Mouse (Mus musculus) hindbrain, embryonic 16.5 days (tissue): ENCODE results near the gene Aldh3b2. TPM values are rescaled to one million over a fixed set of nuclear protein-coding genes. Genes with fewer than 3 reads are reported as not detected.

Experiments
- ATAC-seq: fragments of 200-750 bp; cut with Nextera tagmentation; 2 replicates; pipeline ENCODE4 v1.8.0; 2017; ENCODE audit warnings: moderate TSS enrichment, moderate library complexity
- H3K27ac ChIP-seq: fragments of 300-500 bp; sonication (generic); 2 replicates; pipeline ENCODE4 v1.5.1; 2014; ENCODE audit warnings: low read depth, mild to moderate bottlenecking, control low read depth, low read length, moderate library complexity
- H3K27me3 ChIP-seq: fragments of 300-500 bp; sonication (generic); replicated peaks from 2 replicates; pipeline ENCODE4 v1.6.1; 2014; ENCODE audit warnings: low read length; ENCODE audit not compliant: control insufficient read depth, insufficient read depth
- H3K36me3 ChIP-seq: fragments of 300-500 bp; sonication (generic); 2 replicates; pipeline ENCODE4 v1.6.1; 2014; ENCODE audit warnings: mild to moderate bottlenecking, low read length, moderate library complexity, mixed read lengths; ENCODE audit not compliant: control insufficient read depth, insufficient read depth
- H3K4me1 ChIP-seq: fragments of 300-500 bp; sonication (generic); 2 replicates; pipeline ENCODE4 v1.6.1; 2014; ENCODE audit warnings: low read depth, low read length; ENCODE audit not compliant: control insufficient read depth, insufficient read depth
- H3K4me2 ChIP-seq: fragments of 300-500 bp; sonication (generic); 2 replicates; pipeline ENCODE4 v1.6.1; 2014; ENCODE audit warnings: mild to moderate bottlenecking, low read length, control low read depth, moderate library complexity
- H3K4me3 ChIP-seq: fragments of 300-500 bp; sonication (generic); 2 replicates; pipeline ENCODE4 v1.5.1; 2014; ENCODE audit warnings: mild to moderate bottlenecking, low read length, control low read depth, moderate library complexity
- H3K9ac ChIP-seq: fragments of 300-500 bp; sonication (generic); 2 replicates; pipeline ENCODE4 v1.6.1; 2014; ENCODE audit warnings: low read depth, mild to moderate bottlenecking, control low read depth, low read length, moderate library complexity
- H3K9me3 ChIP-seq: fragments of 300-500 bp; sonication (generic); 2 replicates; pipeline ENCODE4 v1.6.1; 2014; ENCODE audit warnings: mild to moderate bottlenecking, low read length, moderate library complexity; ENCODE audit not compliant: control insufficient read depth
- WGBS: fragments of 180-500 bp; shearing (Covaris S2); extraction: QIAGEN DNeasy Blood & Tissue Kit; methylation state at CpG from one replicate; pipeline ENCODE4 v1.1.7; 2014; 5-methylcytosine and 5-hydroxymethylcytosine counted together
- polyA plus RNA-seq: library from polyadenylated mRNA; unstranded; fragments of >200 nt; fragmentation: Nextera tagmentation; extraction: Ambion mirVana; gene quantifications from 2 replicates; pipeline ENCODE4 v1.2.1, GENCODE M21; 2015

The Aldh3b2 gene
- polyA plus RNA-seq, 1 experiment from 2014 or later = 0.66 TPM

DNA sequence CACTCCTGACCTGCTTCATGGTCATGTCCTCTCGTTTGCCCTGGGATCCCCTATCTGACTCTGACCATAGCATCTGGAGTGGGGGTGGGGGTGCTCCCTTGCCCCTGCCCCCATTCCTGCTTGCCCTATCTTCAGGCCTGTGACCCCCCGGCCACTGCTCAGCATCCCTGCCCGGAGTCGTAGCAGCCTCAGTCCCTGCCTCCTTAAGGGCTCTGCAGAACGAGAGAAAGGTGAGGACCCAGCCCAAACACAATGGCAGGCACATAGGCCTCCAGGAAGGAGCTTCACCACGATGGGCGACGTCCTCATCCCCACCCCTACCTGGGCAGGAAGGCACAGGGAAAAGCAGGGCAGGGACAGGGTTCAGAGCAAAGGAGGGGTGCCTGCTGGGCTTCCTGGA is 26.2 kb downstream of the Aldh3b2 start:
- H3K27me3 ChIP-seq = no peaks in the 10 kb centered on the region
- H3K36me3 ChIP-seq = no peaks in the 10 kb centered on the region
- peaks cover 9% of the 10 kb centered on the region for H3K4me1 ChIP-seq
- no peak overlapping the region for H3K9ac ChIP-seq
- H3K4me3 ChIP-seq = no peak overlapping the region
- no peak overlapping the region for H3K4me2 ChIP-seq
- H3K27ac ChIP-seq = no peak overlapping the region
- no peaks in the 10 kb centered on the region for H3K9me3 ChIP-seq
- WGBS = 79% methylated on average over 8 of the region's 8 CpGs
- no peak for ATAC-seq

DNA sequence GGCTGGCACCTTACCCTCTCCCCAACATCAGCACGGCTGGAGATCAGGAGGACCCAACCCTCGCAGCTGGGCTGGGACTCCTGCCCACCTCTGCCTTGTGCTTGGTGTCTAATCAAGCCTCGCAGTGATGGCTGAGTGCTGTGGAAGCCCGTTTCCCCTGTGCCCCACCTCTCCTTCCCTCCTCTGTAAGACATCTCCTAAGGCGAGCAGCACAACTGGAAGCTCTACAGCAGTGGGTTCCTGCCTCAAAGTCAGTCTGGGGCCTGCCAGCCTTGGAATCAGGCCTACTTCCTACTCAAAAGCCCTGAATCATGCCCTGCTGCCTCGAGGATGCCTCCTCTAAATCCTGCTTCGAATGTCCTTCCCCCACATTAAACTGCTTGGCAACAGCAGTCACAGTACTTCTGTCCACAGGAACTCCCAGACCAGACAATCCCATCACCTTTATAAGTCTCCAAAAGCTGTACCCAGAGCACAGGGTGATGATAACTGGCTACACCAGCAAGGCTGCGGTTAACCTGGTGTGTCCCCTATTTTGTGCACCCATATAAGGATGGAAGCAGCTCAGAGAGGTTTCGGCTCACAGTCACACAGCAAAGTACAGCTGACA is 27.1 kb downstream of the Aldh3b2 start:
- no peak for ATAC-seq
- peaks cover 9% of the 10 kb centered on the region for H3K4me1 ChIP-seq
- no peaks in the 10 kb centered on the region for H3K36me3 ChIP-seq
- H3K27ac ChIP-seq = no peak overlapping the region
- no peak overlapping the region for H3K4me2 ChIP-seq
- no peak overlapping the region for H3K9ac ChIP-seq
- H3K27me3 ChIP-seq = no peaks in the 10 kb centered on the region
- H3K4me3 ChIP-seq = no peak overlapping the region
- 85% methylated on average over 9 of the region's 9 CpGs for WGBS
- H3K9me3 ChIP-seq = no peaks in the 10 kb centered on the region

DNA sequence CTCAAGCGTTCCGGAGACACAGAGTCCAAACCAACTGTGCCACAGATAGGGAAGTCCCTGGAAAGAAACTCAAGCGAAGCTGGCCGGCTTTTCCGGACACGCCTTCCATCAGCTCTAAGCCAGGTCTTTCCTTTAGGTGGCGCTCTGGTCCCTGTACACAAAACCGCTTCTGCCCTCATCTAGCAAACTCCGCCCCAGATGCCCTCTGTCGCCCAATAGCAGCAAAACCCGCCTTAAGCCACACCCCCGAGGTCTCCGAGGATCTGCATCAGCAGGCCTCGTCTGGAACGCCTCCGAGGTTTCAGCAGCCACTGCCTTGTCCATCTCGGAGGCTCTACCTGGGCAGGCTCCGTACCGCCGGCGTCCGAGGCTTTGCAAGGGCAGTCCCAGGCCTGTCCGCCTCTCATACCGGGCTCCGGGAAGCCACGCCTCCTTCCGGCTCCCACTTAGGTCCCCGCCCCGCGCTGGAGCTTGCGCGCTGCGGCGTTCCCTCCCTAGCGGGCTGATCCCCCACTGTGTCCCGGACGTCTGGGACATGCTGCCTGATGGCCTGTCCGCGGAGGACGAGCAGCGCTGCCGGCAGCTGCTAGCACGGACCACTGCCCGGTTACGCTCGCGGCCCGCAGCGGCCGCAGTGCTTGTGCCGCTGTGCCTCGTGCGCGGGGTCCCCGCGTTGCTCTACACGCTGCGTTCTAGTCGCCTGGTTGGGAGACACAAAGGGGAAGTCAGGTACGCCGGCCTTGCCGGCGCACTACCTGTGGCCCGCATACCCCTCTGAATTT is 28.2 kb downstream of the Aldh3b2 start, which contains the start of the genes Nudt8 and Gm49405:
Gene Nudt8 (plus strand): TSS at position 462 of the 782 bp plus-strand sequence.
Gene Gm49405 (plus strand): TSS at position 508 of the 782 bp plus-strand sequence.
- under 1% methylated on average over 64 of the region's 64 CpGs for WGBS
- Histone ChIP-seq H3K27ac (peak within 1 kb of the TSS; percentile 91), H3K9ac (peak within 1 kb of the TSS; percentile 87), H3K4me3 (peak within 1 kb of the TSS; percentile 73), H3K36me3 (no peaks in the 10 kb centered on the region), H3K4me2 (peak within 1 kb of the TSS; percentile 77), H3K9me3 (no peaks in the 10 kb centered on the region), H3K27me3 (no peaks in the 10 kb centered on the region), H3K4me1 (peaks cover 9% of the 10 kb centered on the region)
- ATAC-seq = peak; percentile 93

DNA sequence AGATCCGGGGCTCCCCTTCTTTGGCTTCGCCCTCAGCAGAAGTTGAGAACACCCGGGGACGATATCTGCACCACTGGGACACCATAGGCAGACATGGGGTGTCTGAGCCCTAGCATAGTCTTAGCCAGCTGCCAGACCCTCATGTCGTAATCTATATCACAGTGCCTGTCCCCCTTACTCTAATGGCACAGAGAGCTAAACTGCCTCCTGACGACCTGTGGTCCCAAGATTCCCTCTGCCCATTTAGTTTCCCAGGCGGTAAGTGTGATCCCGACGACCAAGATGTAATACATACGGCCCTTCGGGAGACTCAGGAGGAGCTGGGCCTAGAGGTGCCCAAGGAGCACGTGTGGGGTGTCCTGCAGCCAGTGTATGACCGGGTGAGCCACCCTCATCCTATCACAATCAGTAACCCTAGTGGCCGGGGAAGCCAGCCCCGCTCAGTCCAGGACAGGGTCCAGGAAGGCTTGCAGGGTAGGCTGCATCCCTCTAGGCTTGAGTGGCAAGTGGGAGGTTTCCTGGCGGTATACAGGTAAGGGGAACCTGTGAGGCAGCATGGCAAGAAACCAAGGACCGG is 28.9 kb downstream of the Aldh3b2 start:
- no peaks in the 10 kb centered on the region for H3K27me3 ChIP-seq
- peaks cover 9% of the 10 kb centered on the region for H3K4me1 ChIP-seq
- H3K4me2 ChIP-seq = peak overlapping the region; percentile 77
- peaks cover 3% of the 10 kb centered on the region; the same call in 1 of the 2 replicates for H3K36me3 ChIP-seq
- ATAC-seq = peak; percentile 6
- no peaks in the 10 kb centered on the region for H3K9me3 ChIP-seq
- H3K4me3 ChIP-seq = peak overlapping the region; percentile 73
- WGBS = 22% methylated on average over 17 of the region's 17 CpGs
- peak overlapping the region; percentile 91 for H3K27ac ChIP-seq
- peak overlapping the region; percentile 87 for H3K9ac ChIP-seq

DNA sequence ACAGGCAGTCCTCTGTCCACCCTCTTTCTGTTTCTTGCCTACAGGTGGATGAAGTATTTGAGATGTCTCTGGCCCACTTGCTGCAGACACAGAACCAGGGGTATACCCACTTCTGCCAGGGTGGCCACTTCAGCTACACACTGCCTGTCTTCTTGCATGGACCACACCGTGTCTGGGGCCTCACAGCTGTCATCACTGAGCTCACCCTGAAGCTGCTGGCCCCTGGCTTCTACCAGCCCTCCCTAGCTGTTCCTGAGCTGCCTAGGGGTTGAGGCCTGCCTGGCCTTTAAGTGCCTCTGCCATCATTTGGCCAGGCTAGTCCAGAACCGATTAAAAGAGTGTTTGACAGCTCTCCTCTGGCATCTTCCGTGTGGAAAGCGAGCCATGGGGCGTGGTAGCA is 29.6 kb downstream of the Aldh3b2 start:
- 93% methylated on average over 5 of the region's 5 CpGs for whole genome bisulfite sequencing
- Histone ChIP-seq H3K9me3 (no peaks in the 10 kb centered on the region), H3K36me3 (peaks cover 6% of the 10 kb centered on the region; the same call in 1 of the 2 replicates), H3K27me3 (no peaks in the 10 kb centered on the region), H3K4me1 (peaks cover 9% of the 10 kb centered on the region), H3K9ac (no peak overlapping the region), H3K4me2 (no peak overlapping the region), H3K4me3 (no peak overlapping the region), H3K27ac (no peak overlapping the region; the same call in 1 of the 2 replicates)
- no peak for ATAC-seq

DNA sequence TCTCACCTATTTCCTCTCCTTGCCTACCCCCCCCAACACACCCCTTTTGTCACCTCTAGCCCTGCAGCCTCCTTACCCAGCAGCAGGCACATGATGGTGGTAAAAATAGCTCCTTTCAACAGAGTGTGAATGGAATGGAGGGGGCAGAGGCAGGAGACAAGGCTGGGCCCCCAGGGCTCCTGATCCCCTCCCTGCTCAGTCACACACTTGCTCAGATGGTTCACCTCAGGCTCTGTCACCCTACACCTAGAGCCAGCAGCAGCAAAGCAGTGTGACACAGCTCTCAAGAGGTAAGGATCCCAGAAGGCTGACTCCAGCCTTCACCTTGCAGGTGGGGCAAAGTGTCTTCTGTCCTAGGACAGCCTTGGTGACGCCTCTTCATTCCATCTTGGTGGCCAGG is 31.0 kb downstream of the Aldh3b2 start, which contains the start of gene Doc2g:
Gene Doc2g (plus strand): TSS at position 202 of the 400 bp plus-strand sequence.
- Histone ChIP-seq H3K27ac (no peak within 1 kb of the TSS), H3K4me3 (no peak within 1 kb of the TSS), H3K9ac (no peak within 1 kb of the TSS), H3K4me1 (peaks cover 9% of the 10 kb centered on the region), H3K27me3 (no peaks in the 10 kb centered on the region), H3K36me3 (peaks cover 9% of the 10 kb centered on the region), H3K9me3 (no peaks in the 10 kb centered on the region), H3K4me2 (no peak within 1 kb of the TSS)
- 90% methylated on average over 1 of the region's 1 CpGs for WGBS
- ATAC-seq = no peak

DNA sequence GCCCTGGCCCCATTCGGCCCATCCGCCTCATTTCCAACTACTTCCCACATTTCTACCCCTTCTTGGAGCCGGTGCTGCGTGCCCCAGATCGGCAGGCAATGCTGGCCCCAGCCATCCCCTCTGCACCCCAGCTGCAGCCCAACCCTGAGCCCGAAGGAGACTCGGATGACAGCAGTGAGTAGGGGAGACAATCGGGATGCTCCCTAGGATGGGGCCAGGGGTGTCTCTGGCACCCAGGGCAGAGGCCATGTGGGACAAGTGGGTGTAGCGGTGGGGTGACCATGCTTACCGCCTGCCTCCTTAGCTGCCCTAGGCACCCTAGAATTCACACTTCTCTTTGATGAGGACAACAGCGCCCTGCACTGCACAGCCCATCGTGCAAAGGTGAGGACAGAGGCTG is 31.5 kb downstream of the Aldh3b2 start:
- 84% methylated on average over 12 of the region's 12 CpGs for WGBS
- Histone ChIP-seq H3K4me2 (no peak overlapping the region), H3K4me3 (no peak overlapping the region), H3K4me1 (peaks cover 9% of the 10 kb centered on the region), H3K27ac (no peak overlapping the region), H3K27me3 (no peaks in the 10 kb centered on the region), H3K9ac (no peak overlapping the region), H3K9me3 (no peaks in the 10 kb centered on the region), H3K36me3 (peaks cover 12% of the 10 kb centered on the region)
- no peak for ATAC-seq

DNA sequence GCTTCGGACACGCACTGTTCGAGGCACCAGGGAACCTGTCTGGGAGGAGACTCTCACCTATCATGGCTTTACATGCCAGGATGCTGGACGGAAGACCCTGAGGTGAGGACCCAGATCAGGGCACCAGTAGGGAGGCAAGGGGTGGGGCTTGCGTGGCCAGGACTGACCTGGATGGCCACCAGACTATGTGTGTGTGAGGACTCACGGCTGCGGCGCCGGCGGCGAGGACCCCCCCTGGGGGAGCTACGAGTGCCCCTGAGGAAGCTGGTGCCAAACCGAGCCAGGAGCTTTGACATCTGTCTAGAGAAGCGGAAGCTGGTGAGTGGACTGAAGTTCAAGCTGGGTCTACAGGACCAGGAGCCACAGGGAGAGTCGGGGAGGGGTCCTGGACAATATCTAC is 32.2 kb downstream of the Aldh3b2 start:
- H3K4me3 ChIP-seq = no peak overlapping the region
- 85% methylated on average over 15 of the region's 15 CpGs for WGBS

DNA sequence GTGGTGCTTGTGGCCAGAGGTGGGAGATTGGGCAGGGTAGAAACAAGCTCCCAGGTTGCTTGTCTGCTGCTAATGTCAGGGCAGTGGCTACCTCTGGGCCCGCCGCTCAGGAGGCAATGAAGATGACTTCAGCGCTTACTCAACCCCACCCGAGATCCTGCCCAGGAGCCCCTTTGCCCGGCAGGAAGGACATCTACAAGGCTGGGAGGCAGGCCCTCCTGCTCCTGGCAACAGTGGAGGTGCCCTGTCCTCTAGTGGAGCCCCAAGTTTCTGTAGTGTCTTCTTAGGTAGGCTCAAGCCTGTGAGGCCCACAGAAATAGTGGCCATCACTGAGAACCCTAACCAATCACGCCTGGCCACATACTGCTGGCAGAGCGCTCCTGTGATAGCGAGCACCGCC is 33.0 kb downstream of the Aldh3b2 start:
- peaks cover 9% of the 10 kb centered on the region for H3K4me1 ChIP-seq
- peaks cover 15% of the 10 kb centered on the region for H3K36me3 ChIP-seq
- no peaks in the 10 kb centered on the region for H3K9me3 ChIP-seq
- H3K27me3 ChIP-seq = no peaks in the 10 kb centered on the region
- 86% methylated on average over 9 of the region's 9 CpGs for WGBS
- H3K4me2 ChIP-seq = no peak overlapping the region
- ATAC-seq = no peak
- no peak overlapping the region for H3K9ac ChIP-seq
- no peak overlapping the region for H3K4me3 ChIP-seq
- H3K27ac ChIP-seq = no peak overlapping the region

More for the DNA sequence above, 32.2 kb downstream of the Aldh3b2 start:
- peaks cover 15% of the 10 kb centered on the region for H3K36me3 ChIP-seq
- peaks cover 9% of the 10 kb centered on the region for H3K4me1 ChIP-seq
- no peak overlapping the region for H3K27ac ChIP-seq
- no peaks in the 10 kb centered on the region for H3K9me3 ChIP-seq
- H3K9ac ChIP-seq = no peak overlapping the region
- no peaks in the 10 kb centered on the region for H3K27me3 ChIP-seq
- no peak overlapping the region for H3K4me2 ChIP-seq
- ATAC-seq = no peak
